Mouse (Mus musculus) myocyte (in vitro differentiated cells): ENCODE results near the gene Cd55b. TPM values are rescaled to one million over a fixed set of nuclear protein-coding genes. Genes with fewer than 3 reads are reported as not detected.

Experiments
- H3K27me3 ChIP-seq: one replicate; pipeline ENCODE4 v1.6.1; 2011; ENCODE audit not compliant: control insufficient read depth, insufficient read depth, insufficient read length
- H3K36me3 ChIP-seq: one replicate; pipeline ENCODE4 v1.6.1; 2011; ENCODE audit not compliant: control insufficient read depth, insufficient read depth
- H3K4me2 ChIP-seq: one replicate; pipeline ENCODE4 v1.6.1; 2011; ENCODE audit warnings: low read depth, control low read depth
- H3K4me3 ChIP-seq: one replicate; pipeline ENCODE4 v1.5.1; 2011; ENCODE audit warnings: mild to moderate bottlenecking, control low read depth, moderate library complexity
- H3K79me2 ChIP-seq: one replicate; pipeline ENCODE4 v1.6.1; 2011; ENCODE audit not compliant: control insufficient read depth, insufficient read depth
- H3ac ChIP-seq: one replicate; pipeline ENCODE4 v1.6.1; 2011; ENCODE audit not compliant: control insufficient read depth, insufficient read length
- CEBPB ChIP-seq: IDR thresholded peaks from 2 replicates; pipeline ENCODE4 v1.6.1; 2011; ENCODE audit warnings: mild to moderate bottlenecking, moderate library complexity; ENCODE audit not compliant: poor library complexity, insufficient read depth, severe bottlenecking
- E2F4 ChIP-seq: IDR thresholded peaks from one replicate; pipeline ENCODE4 v1.6.1; 2011; ENCODE audit warnings: mild to moderate bottlenecking, control low read depth, moderate library complexity; ENCODE audit not compliant: insufficient read depth
- MAX ChIP-seq: IDR thresholded peaks from one replicate; pipeline ENCODE4 v1.6.1; 2011; ENCODE audit warnings: low read depth, mild to moderate bottlenecking, control low read depth
- MYOD1 ChIP-seq, 3 experiments: IDR thresholded peaks; one replicate each; pipeline ENCODE4 v1.6.1; 2011; ENCODE audit warnings: control low read depth in 2 of 3, low read depth in 2 of 3, mild to moderate bottlenecking in 2 of 3, moderate library complexity in 1 of 3; ENCODE audit not compliant: insufficient read length in 2 of 3, control insufficient read depth in 1 of 3
- MYOG ChIP-seq, 3 experiments: IDR thresholded peaks; one replicate each; pipeline ENCODE4 v1.6.1; 2011; ENCODE audit warnings: control low read depth in 2 of 3, low read depth in 2 of 3, mild to moderate bottlenecking in 2 of 3; ENCODE audit not compliant: insufficient read length in 2 of 3, control insufficient read depth in 1 of 3, insufficient read depth in 1 of 3
- POLR2A ChIP-seq: IDR thresholded peaks from one replicate; pipeline ENCODE4 v1.6.1; 2011; ENCODE audit warnings: low read depth, mild to moderate bottlenecking, control low read depth, moderate library complexity; ENCODE audit not compliant: insufficient read length
- POLR2AphosphoS2 ChIP-seq: IDR thresholded peaks from one replicate; pipeline ENCODE4 v1.6.1; 2011; ENCODE audit warnings: low read depth, control low read depth; ENCODE audit not compliant: insufficient read length
- REST ChIP-seq: IDR thresholded peaks from one replicate; pipeline ENCODE4 v1.6.1; 2011; ENCODE audit warnings: mild to moderate bottlenecking, control low read depth, moderate library complexity; ENCODE audit not compliant: insufficient read depth, insufficient read length
- SRF ChIP-seq: IDR thresholded peaks from one replicate; pipeline ENCODE4 v1.6.1; 2011; ENCODE audit warnings: low read depth; ENCODE audit not compliant: control insufficient read depth, insufficient read length
- TCF12 ChIP-seq: IDR thresholded peaks from one replicate; pipeline ENCODE4 v1.6.1; 2011; ENCODE audit warnings: mild to moderate bottlenecking, control low read depth; ENCODE audit not compliant: poor library complexity, insufficient read depth, severe bottlenecking
- TCF3 ChIP-seq: IDR thresholded peaks from one replicate; pipeline ENCODE4 v1.6.1; 2011; ENCODE audit warnings: low read depth, control low read depth; ENCODE audit not compliant: insufficient read length
- USF1 ChIP-seq: IDR thresholded peaks from one replicate; pipeline ENCODE4 v1.6.1; 2011; ENCODE audit warnings: low read depth, mild to moderate bottlenecking, control low read depth, moderate library complexity
- polyA plus RNA-seq: library from polyadenylated mRNA; unstranded; fragments of >200 nt; fragmentation: generic; extraction: Trizol; gene quantifications from one replicate; pipeline ENCODE4 v1.2.1, GENCODE M21; 2012; ENCODE audit warnings: missing spikeins

Gene Cd55b
- not detected for polyA plus RNA-seq

DNA sequence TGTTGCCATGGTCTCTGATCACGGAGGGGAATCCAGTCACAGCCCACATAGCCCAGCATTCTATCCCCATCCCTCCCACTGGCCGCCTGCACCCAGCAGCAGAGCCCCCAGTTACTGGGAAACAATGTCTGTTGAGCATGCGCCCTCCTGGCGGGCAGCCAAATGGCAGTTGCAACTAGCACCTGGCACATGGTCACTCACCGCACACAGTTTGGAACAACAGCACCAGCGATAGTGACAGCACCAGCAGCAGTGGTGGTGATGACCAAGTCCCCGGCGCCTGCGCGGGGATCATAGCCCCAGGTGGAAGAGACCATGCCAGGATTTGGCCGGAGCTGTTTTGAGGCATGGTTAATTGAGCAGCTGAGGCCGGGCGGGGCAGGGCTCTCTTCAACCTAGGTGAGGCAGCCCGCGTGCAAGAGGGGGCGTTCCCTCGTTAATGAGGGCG is at the start of gene Cd55b:
Gene Cd55b, minus strand, starts transcription at position 346 of the 448 bp plus-strand sequence.
- TF ChIP-seq MAX: no peak
- peak in 1 of 3 experiments; percentile 12 for TF ChIP-seq MYOD1 (IDR thresholded peaks at IDR 0.05; ENCODE audit: control insufficient read depth in 1 of 3, insufficient read length in 2 of 3, low read depth in 2 of 3)

DNA sequence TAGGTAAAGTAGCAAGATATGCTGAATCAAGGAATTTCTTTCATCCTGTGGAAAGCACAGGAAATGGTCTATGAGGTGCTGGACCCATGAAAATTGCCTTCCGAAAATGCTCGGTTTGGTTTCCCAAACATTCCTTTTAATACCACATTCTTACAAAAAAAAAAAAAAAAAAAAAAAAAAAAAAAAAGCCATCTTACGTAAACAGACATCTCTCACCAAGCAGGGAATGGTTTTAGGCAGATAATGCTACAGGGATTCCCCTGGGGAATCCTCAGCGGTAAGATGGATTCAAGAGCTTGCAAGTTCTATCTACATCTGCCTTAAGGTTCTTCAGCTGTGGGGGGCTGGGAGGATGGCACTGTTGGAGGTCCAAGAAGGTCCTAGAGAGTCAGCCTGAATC is 47.3 kb upstream of the Cd55b start:
- TF ChIP-seq SRF: no peak
- TF ChIP-seq REST: no peak
- no peak for TF ChIP-seq MYOG (IDR thresholded peaks at IDR 0.05; ENCODE audit: control insufficient read depth in 1 of 3, insufficient read depth in 1 of 3, insufficient read length in 2 of 3, low read depth in 2 of 3)
- TF ChIP-seq TCF12: no peak
- TF ChIP-seq POLR2A: no peak
- no peak for TF ChIP-seq POLR2AphosphoS2
- no peak for TF ChIP-seq CEBPB
- no peak for TF ChIP-seq USF1
- no peak for TF ChIP-seq MAX
- TF ChIP-seq TCF3: no peak
- TF ChIP-seq E2F4: no peak
- H3K27me3 ChIP-seq: no peaks in the 10 kb centered on the region
- no peak overlapping the region for H3K4me3 ChIP-seq
- H3K36me3 ChIP-seq: no peaks in the 10 kb centered on the region
- no peak overlapping the region for H3K4me2 ChIP-seq
- H3ac ChIP-seq: no peak overlapping the region
- no peaks in the 10 kb centered on the region for H3K79me2 ChIP-seq

More for the DNA sequence above, at the start of gene Cd55b:
- Histone ChIP-seq H3K79me2 (no peaks in the 10 kb centered on the region), H3K27me3 (no peaks in the 10 kb centered on the region), H3K36me3 (no peaks in the 10 kb centered on the region), H3ac (no peak within 1 kb of the TSS), H3K4me2 (no peak within 1 kb of the TSS), H3K4me3 (no peak within 1 kb of the TSS)

DNA sequence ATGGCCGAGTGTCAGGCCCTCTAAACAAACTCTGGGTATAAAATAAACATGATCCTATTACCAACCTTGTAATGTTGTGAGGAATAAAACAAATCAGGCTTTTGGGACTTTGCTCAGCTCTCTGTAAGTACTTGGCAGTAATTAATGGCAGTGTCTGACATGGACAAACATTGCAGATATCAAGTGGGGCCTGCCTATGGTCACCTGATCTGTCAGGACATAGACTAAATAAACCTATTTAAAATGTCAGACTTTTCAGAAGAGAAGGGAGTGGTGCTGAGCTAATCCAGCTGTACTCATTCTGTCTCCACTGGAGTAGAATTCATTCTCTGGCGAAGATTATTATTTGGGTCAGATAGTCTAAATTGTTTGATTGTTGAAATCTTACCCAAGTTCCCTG is 44.6 kb upstream of the Cd55b start:
- no peak overlapping the region for H3K4me2 ChIP-seq
- TF ChIP-seq MYOG (IDR thresholded peaks at IDR 0.05; ENCODE audit: control insufficient read depth in 1 of 3, insufficient read depth in 1 of 3, insufficient read length in 2 of 3, low read depth in 2 of 3): no peak
- no peak for TF ChIP-seq CEBPB
- no peak for TF ChIP-seq POLR2AphosphoS2
- TF ChIP-seq REST: no peak
- TF ChIP-seq POLR2A: no peak
- no peak for TF ChIP-seq MAX
- TF ChIP-seq MYOD1 (IDR thresholded peaks at IDR 0.05; ENCODE audit: control insufficient read depth in 1 of 3, insufficient read length in 2 of 3, low read depth in 2 of 3): no peak
- no peak for TF ChIP-seq USF1
- TF ChIP-seq TCF3: no peak
- TF ChIP-seq E2F4: no peak
- no peak for TF ChIP-seq TCF12
- no peaks in the 10 kb centered on the region for H3K27me3 ChIP-seq
- H3K4me3 ChIP-seq: no peak overlapping the region
- H3K36me3 ChIP-seq: no peaks in the 10 kb centered on the region
- H3K79me2 ChIP-seq: no peaks in the 10 kb centered on the region
- no peak overlapping the region for H3ac ChIP-seq

DNA sequence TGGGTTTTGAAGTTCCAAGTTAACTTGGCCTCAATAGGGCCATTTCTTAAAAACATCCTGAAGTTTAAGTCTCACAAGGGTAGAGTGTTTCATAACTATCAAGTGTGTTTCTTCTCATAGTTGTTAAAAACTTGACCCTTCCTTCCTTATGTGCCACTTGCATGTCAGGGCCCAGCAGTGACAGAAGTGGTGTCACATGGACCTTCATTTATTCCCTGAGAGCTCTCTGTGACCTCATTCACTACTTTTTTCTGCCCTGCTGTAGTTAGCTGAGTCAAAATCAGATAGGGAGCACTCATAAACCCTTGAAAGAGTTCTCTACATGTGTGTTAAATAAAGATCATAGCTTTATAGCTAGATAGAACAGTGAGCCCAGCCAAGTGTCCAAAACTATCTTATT is 41.4 kb upstream of the Cd55b start:
- H3K4me3 ChIP-seq: no peak overlapping the region
- H3K4me2 ChIP-seq: no peak overlapping the region
- no peaks in the 10 kb centered on the region for H3K79me2 ChIP-seq
- TF ChIP-seq TCF3 (no peak), E2F4 (no peak), SRF (no peak), MYOG (IDR thresholded peaks at IDR 0.05; ENCODE audit: control insufficient read depth in 1 of 3, insufficient read depth in 1 of 3, insufficient read length in 2 of 3, low read depth in 2 of 3) (no peak), POLR2AphosphoS2 (no peak), CEBPB (no peak)
- H3ac ChIP-seq: no peak overlapping the region
- no peaks in the 10 kb centered on the region for H3K27me3 ChIP-seq
- no peaks in the 10 kb centered on the region for H3K36me3 ChIP-seq

DNA sequence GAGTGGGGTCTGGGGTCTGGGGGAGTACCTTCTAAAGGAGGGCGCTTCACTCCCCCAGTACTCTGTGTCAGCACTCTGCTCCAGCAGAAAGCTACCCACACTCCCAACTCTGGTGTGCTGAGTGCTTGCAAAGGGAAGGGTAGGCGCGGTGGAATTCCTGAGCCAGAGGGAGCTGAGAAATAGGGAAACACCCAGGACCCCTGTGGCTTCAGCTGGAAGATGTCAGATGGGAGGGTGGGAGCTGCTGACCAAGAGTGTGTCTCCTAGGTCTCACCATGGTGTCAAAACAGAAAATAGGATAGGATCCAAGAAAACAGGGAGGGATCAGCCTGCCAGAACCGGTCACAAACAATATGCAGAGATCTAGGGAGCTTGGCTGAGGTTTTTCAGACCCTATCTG is 40.1 kb upstream of the Cd55b start:
- Histone ChIP-seq H3K4me3 (peak overlapping the region; percentile 22), H3K79me2 (no peaks in the 10 kb centered on the region), H3K36me3 (no peaks in the 10 kb centered on the region), H3K4me2 (peak overlapping the region; percentile 72), H3ac (no peak overlapping the region), H3K27me3 (no peaks in the 10 kb centered on the region)
- TF ChIP-seq REST (no peak), CEBPB (no peak), E2F4 (no peak), POLR2A (no peak), SRF (no peak), MAX (no peak), TCF3 (no peak)
